In genomic region chr6:5394971-5395370, GRCm38 (mm10) we compare ENCODE assay signal across 8 mouse cellular contexts. TPM values are rescaled to one million over a fixed set of nuclear protein-coding genes. Genes with fewer than 3 reads are reported as not detected.
DNase-seq lines count a peak whose midpoint lies in the region; ATAC-seq and TF ChIP-seq lines count a peak whose summit lies in the region.
"Had no signal": no experiment of that assay in that cellular context is flagged by ENCODE, and none has a peak within 500 bp of the region (broad histone marks: within the 10 kb centered on the region; RNA-seq: fewer than 3 reads in every experiment).

No protein-coding gene starts in this region.

- H3K4me3 ChIP-seq in hindbrain, embryonic 10.5 days: no peak overlapping the region
- no peak overlapping the region for H3K4me3 ChIP-seq in hindbrain, embryonic 11.5 days (ENCODE audit: low read depth, low read length)
- no peak overlapping the region for H3K4me3 ChIP-seq in embryonic facial prominence, embryonic 13.5 days
- no peak overlapping the region for H3K4me3 ChIP-seq in heart, embryonic 14.5 days (ENCODE audit: control insufficient read depth in 1 of 2, insufficient read depth in 1 of 2, low read depth in 1 of 2, low read length in 2 of 2)
- no peak overlapping the region for H3K4me3 ChIP-seq in liver, embryonic 14.5 days (ENCODE audit: insufficient read depth in 1 of 2, low read depth in 2 of 2, low read length in 2 of 2)
- no peak overlapping the region for H3K4me3 ChIP-seq in kidney, embryonic 16.5 days (ENCODE audit: low read length)

- H3K9me3 ChIP-seq in hindbrain, embryonic 10.5 days: no peaks in the 10 kb centered on the region
- H3K9me3 ChIP-seq in hindbrain, embryonic 11.5 days (ENCODE audit: control insufficient read depth, low read length): no peaks in the 10 kb centered on the region
- H3K9me3 ChIP-seq in embryonic facial prominence, embryonic 13.5 days: no peaks in the 10 kb centered on the region
- no peaks in the 10 kb centered on the region for H3K9me3 ChIP-seq in heart, embryonic 14.5 days (ENCODE audit: control insufficient read depth, low read length)
- no peaks in the 10 kb centered on the region for H3K9me3 ChIP-seq in liver, embryonic 14.5 days (ENCODE audit: control insufficient read depth, low read length)
- no peaks in the 10 kb centered on the region for H3K9me3 ChIP-seq in kidney, embryonic 16.5 days (ENCODE audit: low read length)

- no peak for DNase-seq in hindbrain, embryonic 10.5 days (ENCODE audit: low spot score)
- DNase-seq in hindbrain, embryonic 11.5 days (ENCODE audit: low spot score): no peak
- no peak for DNase-seq in liver, embryonic 14.5 days (ENCODE audit: low read depth in 3 of 3, low spot score in 3 of 3)
- no peak for DNase-seq in left cerebral cortex, postnatal 4 days

- 27% methylated on average over 4 of the region's 4 CpGs for WGBS in hindbrain, embryonic 10.5 days
- 37% methylated on average over 4 of the region's 4 CpGs for WGBS in hindbrain, embryonic 11.5 days
- 11% methylated on average over 4 of the region's 4 CpGs for WGBS in embryonic facial prominence, embryonic 13.5 days
- WGBS in heart, embryonic 14.5 days: 1% methylated on average over 4 of the region's 4 CpGs
- 6% methylated on average over 4 of the region's 4 CpGs for WGBS in liver, embryonic 14.5 days (ENCODE audit: insufficient replicate concordance)
- WGBS in kidney, embryonic 16.5 days: 44% methylated on average over 4 of the region's 4 CpGs

- no peak for TF ChIP-seq CTCF in liver, embryonic 14.5 days (IDR thresholded peaks at IDR 0.05; ENCODE audit: low read depth)

- intact Hi-C loops in left cerebral cortex, postnatal 4 days (cut with DNase I): no loop called here

- H3K27me3 ChIP-seq in hindbrain, embryonic 10.5 days (ENCODE audit: insufficient read depth, poor library complexity, severe bottlenecking): no peaks in the 10 kb centered on the region
- H3K27me3 ChIP-seq in hindbrain, embryonic 11.5 days (ENCODE audit: control insufficient read depth, insufficient read depth, low read length): no peaks in the 10 kb centered on the region
- peaks cover 10% of the 10 kb centered on the region for H3K27me3 ChIP-seq in embryonic facial prominence, embryonic 13.5 days
- no peaks in the 10 kb centered on the region for H3K27me3 ChIP-seq in heart, embryonic 14.5 days (ENCODE audit: control insufficient read depth, insufficient read depth, low read length)
- H3K27me3 ChIP-seq in liver, embryonic 14.5 days (ENCODE audit: control insufficient read depth, insufficient read depth, low read length): peaks cover 8% of the 10 kb centered on the region
- no peaks in the 10 kb centered on the region for H3K27me3 ChIP-seq in kidney, embryonic 16.5 days (ENCODE audit: insufficient read depth, low read length)

- H3K9ac ChIP-seq in hindbrain, embryonic 11.5 days (ENCODE audit: low read depth, low read length): no peak overlapping the region
- peak overlapping the region; percentile 44; the same call in 1 of the 2 replicates for H3K9ac ChIP-seq in embryonic facial prominence, embryonic 13.5 days
- H3K9ac ChIP-seq in heart, embryonic 14.5 days (ENCODE audit: low read length): no peak overlapping the region
- H3K9ac ChIP-seq in liver, embryonic 14.5 days (replicated peaks): no peak overlapping the region
- no peak overlapping the region for H3K9ac ChIP-seq in kidney, embryonic 16.5 days (replicated peaks; ENCODE audit: low read length)

- H3K4me2 ChIP-seq in hindbrain, embryonic 11.5 days (replicated peaks; ENCODE audit: low read depth, low read length): no peak overlapping the region
- H3K4me2 ChIP-seq in embryonic facial prominence, embryonic 13.5 days: no peak overlapping the region
- H3K4me2 ChIP-seq in heart, embryonic 14.5 days (ENCODE audit: low read length): peak overlapping the region; percentile 46
- H3K4me2 ChIP-seq in liver, embryonic 14.5 days (ENCODE audit: low read depth): no peak overlapping the region
- H3K4me2 ChIP-seq in kidney, embryonic 16.5 days (replicated peaks; ENCODE audit: low read depth, low read length): no peak overlapping the region

- peaks cover 20% of the 10 kb centered on the region for H3K4me1 ChIP-seq in hindbrain, embryonic 10.5 days (replicated peaks)
- no peaks in the 10 kb centered on the region for H3K4me1 ChIP-seq in hindbrain, embryonic 11.5 days (replicated peaks; ENCODE audit: control insufficient read depth, insufficient read depth, low read length)
- peaks cover 19% of the 10 kb centered on the region for H3K4me1 ChIP-seq in embryonic facial prominence, embryonic 13.5 days
- H3K4me1 ChIP-seq in heart, embryonic 14.5 days (ENCODE audit: control insufficient read depth in 2 of 2, insufficient read depth in 2 of 2, low read length in 2 of 2): peaks cover 8 to 26% of the 10 kb centered on the region in 2 experiments
- H3K4me1 ChIP-seq in liver, embryonic 14.5 days (replicated peaks; ENCODE audit: control insufficient read depth in 2 of 2, insufficient read depth in 2 of 2, low read length in 1 of 2): peaks cover 0 to 8% of the 10 kb centered on the region in 2 experiments; a peak in 2 of 4 replicates
- H3K4me1 ChIP-seq in kidney, embryonic 16.5 days (ENCODE audit: insufficient read depth, low read length): no peaks in the 10 kb centered on the region

- no peaks in the 10 kb centered on the region for H3K36me3 ChIP-seq in hindbrain, embryonic 10.5 days
- H3K36me3 ChIP-seq in hindbrain, embryonic 11.5 days (ENCODE audit: control insufficient read depth, insufficient read depth, low read length): no peaks in the 10 kb centered on the region
- H3K36me3 ChIP-seq in embryonic facial prominence, embryonic 13.5 days: no peaks in the 10 kb centered on the region
- peaks cover 8% of the 10 kb centered on the region; the same call in 1 of the 2 replicates for H3K36me3 ChIP-seq in heart, embryonic 14.5 days (ENCODE audit: control insufficient read depth, insufficient read depth, low read length)
- H3K36me3 ChIP-seq in liver, embryonic 14.5 days (replicated peaks; ENCODE audit: control insufficient read depth, insufficient read depth, low read depth): no peaks in the 10 kb centered on the region
- H3K36me3 ChIP-seq in kidney, embryonic 16.5 days (ENCODE audit: insufficient read depth, low read length): no peaks in the 10 kb centered on the region

- TF ChIP-seq EP300 in liver, embryonic 14.5 days (IDR thresholded peaks at IDR 0.05; ENCODE audit: low read depth): no peak

- peak overlapping the region; percentile 50; the same call in 1 of the 2 replicates for H3K27ac ChIP-seq in hindbrain, embryonic 10.5 days
- no peak overlapping the region for H3K27ac ChIP-seq in hindbrain, embryonic 11.5 days (ENCODE audit: low read depth, low read length)
- H3K27ac ChIP-seq in embryonic facial prominence, embryonic 13.5 days: no peak overlapping the region
- peak overlapping the region; percentile 0 to 51; a peak in 1 of 4 replicates for H3K27ac ChIP-seq in heart, embryonic 14.5 days (replicated peaks in 1 of 2; ENCODE audit: control insufficient read depth in 1 of 2, insufficient read depth in 1 of 2, low read depth in 2 of 2, low read length in 2 of 2)
- no peak overlapping the region for H3K27ac ChIP-seq in liver, embryonic 14.5 days
- H3K27ac ChIP-seq in kidney, embryonic 16.5 days (ENCODE audit: low read length): no peak overlapping the region
- H3K27ac ChIP-seq: hindbrain, postnatal 0 days had no signal

- no peak for ATAC-seq in hindbrain, embryonic 11.5 days (ENCODE audit: low FRiP score)
- ATAC-seq in embryonic facial prominence, embryonic 13.5 days (ENCODE audit: insufficient number of reproducible peaks, insufficient read depth, low FRiP score, low TSS enrichment, low read depth): no peak
- peak; percentile 65; the same call in 1 of the 2 replicates for ATAC-seq in heart, embryonic 14.5 days (ENCODE audit: insufficient number of reproducible peaks, insufficient read depth, low FRiP score, low read depth)
- ATAC-seq in liver, embryonic 14.5 days (ENCODE audit: insufficient read depth): peak; percentile 50
- no peak for ATAC-seq in kidney, embryonic 16.5 days (ENCODE audit: low FRiP score, low TSS enrichment)
- ATAC-seq: hindbrain, postnatal 0 days had no signal

RNA-seq across cellular contexts. Expression of gene Asb4, which starts 11.8 kb away (rescaled TPM):
- 22.0 and 24.3 TPM in 2 replicates for polyA plus RNA-seq in hindbrain, embryonic 10.5 days (2016; fragmentation: Nextera tagmentation; extraction: Ambion mirVana)
- polyA plus RNA-seq in hindbrain, embryonic 11.5 days (2014; fragmentation: Nextera tagmentation; extraction: Ambion mirVana): 24.5 and 28.7 TPM in 2 replicates
- polyA plus RNA-seq in embryonic facial prominence, embryonic 13.5 days (2015; fragmentation: Nextera tagmentation; extraction: Ambion mirVana): 19.6 and 23.9 TPM in 2 replicates
- 33.8 and 36.8 TPM in 2 replicates for polyA plus RNA-seq in heart, embryonic 14.5 days (2014; fragmentation: Nextera tagmentation; extraction: Ambion mirVana)
- polyA plus RNA-seq in liver, embryonic 14.5 days (2012; rRNA removed): 2.9 and 4.0 TPM in 2 replicates
- 5.6 and 6.1 TPM in 2 replicates for polyA plus RNA-seq in liver, embryonic 14.5 days (2014; fragmentation: Nextera tagmentation; extraction: Ambion mirVana)
- 1 to 10 TPM; 1.9 to 2.6 TPM for total RNA-seq in left cerebral cortex, postnatal 4 days (2021)
- polyA plus RNA-seq in kidney, embryonic 16.5 days (2015; fragmentation: Nextera tagmentation; extraction: Ambion mirVana): 23.0 and 23.4 TPM in 2 replicates

Comparison
In these comparisons a context has a peak if more than half of its experiments do, and no peak if none do; other contexts are left out.
1. H3K27ac ChIP-seq: peak in hindbrain, embryonic 10.5 days (single experiment) and heart, embryonic 14.5 days (2 of 2); none in hindbrain, embryonic 11.5 days (single experiment), embryonic facial prominence, embryonic 13.5 days (single experiment), liver, embryonic 14.5 days (single experiment) and kidney, embryonic 16.5 days (single experiment).
2. ATAC-seq: peak in heart, embryonic 14.5 days (single experiment) and liver, embryonic 14.5 days (single experiment); none in hindbrain, embryonic 11.5 days (single experiment), embryonic facial prominence, embryonic 13.5 days (single experiment) and kidney, embryonic 16.5 days (single experiment).